Mouse (Mus musculus): ENCODE results near the gene Lrrc75a.

DNA sequence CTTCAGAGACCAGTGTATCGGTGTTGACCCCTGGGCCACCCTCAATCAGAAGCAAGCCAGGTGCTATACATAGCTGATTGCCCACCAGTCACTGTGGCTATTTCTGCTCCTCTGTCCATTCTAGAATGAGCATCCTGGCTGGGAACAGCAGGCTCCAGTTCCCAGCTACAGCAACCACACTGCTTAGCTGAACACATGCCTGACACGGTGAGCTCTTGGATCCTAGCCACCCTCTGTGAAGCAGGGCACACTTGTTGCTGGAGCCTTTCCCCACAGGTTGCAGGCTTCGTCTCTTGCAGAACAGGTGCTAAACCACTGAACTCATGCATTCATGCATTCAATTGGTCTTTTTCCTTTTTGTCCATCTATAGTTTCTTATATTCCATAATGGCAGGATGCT, 7.9 kb downstream of the Lrrc75a start:
- TF ChIP-seq CTCF (IDR thresholded peaks at IDR 0.05; ENCODE audit: low read depth, low read length) = no peak
- TF ChIP-seq POLR2A (IDR thresholded peaks at IDR 0.05; ENCODE audit: borderline replicate concordance, low read depth, low read length) = no peak

Data from bone marrow macrophage, adult 2 months (primary cell).